Mouse (Mus musculus): Measurements from ENCODE around the gene Clic4. TPM values are rescaled to one million over a fixed set of nuclear protein-coding genes. Genes with fewer than 3 reads are reported as not detected.

Clic4 gene
- 210 and 227 TPM in 2 replicates for polyA plus RNA-seq (2016; fragmentation: Nextera tagmentation; extraction: Ambion mirVana)

DNA sequence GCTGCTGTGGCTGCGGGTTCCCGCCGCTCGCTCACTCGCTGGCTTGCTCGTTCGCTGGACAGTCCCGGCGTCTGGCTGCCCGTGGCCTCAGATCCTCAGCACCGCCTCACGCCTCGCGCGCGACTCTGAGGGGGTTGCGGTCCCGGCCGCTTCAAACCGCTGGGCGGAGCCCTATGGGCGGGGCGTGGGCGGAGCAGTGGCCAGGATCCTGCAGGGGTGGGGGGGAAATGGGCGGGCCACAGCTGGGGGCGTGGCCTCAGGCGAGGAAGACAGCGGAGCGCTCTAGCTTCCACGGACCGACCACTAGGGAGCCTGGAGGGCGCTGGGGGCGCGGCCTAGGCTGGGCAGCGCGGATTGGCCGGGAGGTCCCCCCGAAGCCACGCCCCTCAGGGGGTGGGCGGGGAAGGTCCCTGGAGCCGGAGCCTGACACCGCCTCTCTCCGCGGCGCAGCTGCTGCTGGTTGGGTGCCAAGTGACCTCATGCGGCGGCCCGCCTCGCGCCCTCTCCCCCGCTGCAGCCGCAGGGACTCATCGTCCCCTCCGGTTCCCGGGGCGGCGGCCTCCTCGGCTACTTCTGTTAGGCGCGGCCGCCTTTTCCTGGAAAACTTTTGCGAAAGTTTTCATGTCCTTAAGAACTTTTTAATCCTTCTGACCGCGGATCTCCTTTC, at the start of gene Clic4:
TSS of gene Clic4 (minus strand) at position 175 of the 667 bp plus-strand sequence.
- Histone ChIP-seq H3K27ac (peak within 1 kb of the TSS; percentile 99), H3K36me3 (replicated peaks) (peaks cover 26% of the 10 kb centered on the region), H3K4me1 (peaks cover 48% of the 10 kb centered on the region), H3K9me3 (no peaks in the 10 kb centered on the region), H3K4me3 (peak within 1 kb of the TSS; percentile 96), H3K27me3 (ENCODE audit: poor library complexity, severe bottlenecking) (peaks cover 28% of the 10 kb centered on the region)
- peak; percentile 100 for DNase-seq (ENCODE audit: extremely low spot score, low spot score)
- under 1% methylated on average over 60 of the region's 64 CpGs for WGBS

DNA sequence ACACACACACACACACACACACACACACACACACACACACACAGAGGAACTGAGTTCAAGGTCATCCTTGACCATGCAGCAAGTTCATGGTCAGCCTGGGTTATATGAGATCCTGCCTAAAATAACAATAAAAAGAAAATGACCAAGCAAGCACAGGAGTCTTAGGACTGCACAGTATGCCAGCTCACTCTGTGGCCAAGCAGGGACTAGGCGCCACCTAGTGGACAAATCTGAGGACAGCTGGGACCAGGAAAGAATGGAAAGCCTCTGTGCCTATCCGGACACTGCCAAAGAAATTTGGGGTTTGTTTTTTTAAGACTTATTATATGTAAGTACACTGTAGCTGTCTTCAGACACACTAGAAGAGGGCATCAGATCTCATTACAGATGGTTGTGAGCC, 45.4 kb upstream of the Clic4 start:
- WGBS, result 28% methylated on average over 2 of the region's 2 CpGs
- H3K9me3 ChIP-seq, result peaks cover 4% of the 10 kb centered on the region; the same call in 1 of the 2 replicates
- H3K27ac ChIP-seq, result no peak overlapping the region
- H3K27me3 ChIP-seq (ENCODE audit: poor library complexity, severe bottlenecking), result no peaks in the 10 kb centered on the region
- peaks cover 90% of the 10 kb centered on the region for H3K36me3 ChIP-seq (replicated peaks)
- peaks cover 6% of the 10 kb centered on the region for H3K4me1 ChIP-seq
- no peak overlapping the region for H3K4me3 ChIP-seq
- DNase-seq (ENCODE audit: extremely low spot score, low spot score), result peak; percentile 76

DNA sequence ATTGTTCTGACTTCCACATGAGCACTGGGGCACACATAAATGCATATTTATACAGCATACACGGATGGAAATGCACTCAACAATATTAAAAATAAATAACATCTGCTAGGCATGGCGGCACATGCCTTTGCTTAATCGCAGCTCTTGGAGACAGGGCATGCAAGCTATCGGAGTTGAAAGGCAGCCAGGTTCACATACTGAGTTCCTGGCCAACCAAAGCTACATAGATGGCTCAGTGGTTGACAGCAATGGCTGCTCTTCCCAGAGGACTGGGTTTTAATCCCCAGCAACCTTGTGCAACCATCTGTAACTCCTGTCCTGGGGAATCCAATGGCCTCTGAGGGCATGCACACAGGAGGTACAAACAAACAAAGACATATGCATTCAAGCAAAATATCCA, 44.9 kb upstream of the Clic4 start:
- DNase-seq (ENCODE audit: extremely low spot score, low spot score), result no peak
- Histone ChIP-seq H3K4me1 (peaks cover 10% of the 10 kb centered on the region), H3K27ac (no peak overlapping the region), H3K36me3 (replicated peaks) (peaks cover 85% of the 10 kb centered on the region), H3K9me3 (peaks cover 4% of the 10 kb centered on the region; the same call in 1 of the 2 replicates), H3K4me3 (no peak overlapping the region), H3K27me3 (ENCODE audit: poor library complexity, severe bottlenecking) (no peaks in the 10 kb centered on the region)
- 95% methylated on average over 4 of the region's 4 CpGs for WGBS

DNA sequence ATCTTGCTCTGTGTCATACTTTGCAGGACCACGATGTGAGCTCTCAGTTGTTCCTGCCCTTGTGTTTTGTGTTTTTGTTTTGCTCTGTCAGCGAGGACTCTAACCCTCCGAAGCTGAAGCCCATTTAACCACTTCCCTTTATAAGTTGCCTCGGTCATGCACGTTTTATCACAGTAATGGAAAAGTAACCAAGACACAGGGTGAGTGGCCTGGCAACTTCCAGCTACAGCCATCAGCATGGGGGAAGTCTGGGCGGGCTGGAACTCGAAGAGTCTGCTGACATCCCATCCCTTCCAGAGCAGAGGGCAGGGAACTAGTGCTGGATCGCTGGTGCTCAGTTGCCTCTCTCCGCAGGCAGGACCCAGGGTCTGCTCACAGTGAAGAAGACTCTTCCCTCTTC, 42.7 kb upstream of the Clic4 start:
- no peak overlapping the region for H3K27ac ChIP-seq
- 97% methylated on average over 9 of the region's 9 CpGs for WGBS
- DNase-seq (ENCODE audit: extremely low spot score, low spot score), result no peak
- no peaks in the 10 kb centered on the region for H3K27me3 ChIP-seq (ENCODE audit: poor library complexity, severe bottlenecking)
- H3K4me3 ChIP-seq, result no peak overlapping the region
- H3K36me3 ChIP-seq (replicated peaks), result peaks cover 63% of the 10 kb centered on the region
- H3K9me3 ChIP-seq, result peaks cover 4% of the 10 kb centered on the region; the same call in 1 of the 2 replicates
- peaks cover 11% of the 10 kb centered on the region for H3K4me1 ChIP-seq

DNA sequence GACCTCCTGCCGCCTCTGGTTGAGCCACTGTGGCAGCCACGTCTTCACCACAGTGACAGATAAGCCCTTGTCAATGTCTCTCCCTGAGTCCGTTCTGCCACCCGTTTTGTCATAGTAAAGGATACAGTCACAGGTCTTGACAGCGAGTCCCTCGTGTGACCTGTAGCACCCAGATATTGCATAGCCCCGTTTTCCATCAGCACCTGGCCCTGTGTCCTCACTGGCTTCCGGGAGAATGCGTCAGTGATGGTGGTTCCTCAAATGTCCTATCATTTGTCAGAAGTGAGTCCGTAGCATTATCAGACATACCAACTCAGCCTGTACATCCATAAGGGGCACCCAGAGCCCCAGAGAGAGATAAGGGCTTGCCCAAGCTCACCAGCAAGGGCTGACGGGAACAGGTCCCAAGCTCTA, 41.8 kb upstream of the Clic4 start:
- Histone ChIP-seq H3K36me3 (replicated peaks) (peaks cover 54% of the 10 kb centered on the region), H3K9me3 (peaks cover 4% of the 10 kb centered on the region; the same call in 1 of the 2 replicates), H3K27ac (no peak overlapping the region), H3K4me1 (peaks cover 14% of the 10 kb centered on the region), H3K27me3 (ENCODE audit: poor library complexity, severe bottlenecking) (no peaks in the 10 kb centered on the region), H3K4me3 (no peak overlapping the region)
- no peak for DNase-seq (ENCODE audit: extremely low spot score, low spot score)
- WGBS, result 87% methylated on average over 11 of the region's 11 CpGs

DNA sequence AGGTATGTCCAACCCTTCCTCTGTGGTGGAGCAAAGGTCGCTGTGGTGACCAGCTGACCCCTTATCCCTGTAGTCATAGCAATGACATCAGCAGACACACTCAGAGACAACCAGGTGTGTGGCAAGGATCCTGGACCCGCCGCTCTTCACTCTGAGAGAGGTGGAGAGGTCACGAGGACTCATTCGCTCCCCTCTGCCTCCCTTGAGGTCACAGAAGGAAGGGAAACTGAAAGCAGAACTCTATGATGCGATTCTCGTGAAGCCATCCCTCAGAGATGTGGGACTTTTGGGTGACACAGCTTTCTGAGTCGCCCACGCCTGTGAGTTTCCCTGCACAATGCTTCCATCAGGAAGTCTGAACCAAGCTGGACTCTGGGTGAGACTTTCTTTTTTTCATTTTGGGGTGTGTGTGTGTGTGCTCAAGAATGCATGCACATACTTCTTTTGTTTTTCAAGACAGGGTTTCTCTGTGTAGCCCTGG, 41.2 kb upstream of the Clic4 start:
- no peak overlapping the region for H3K4me3 ChIP-seq
- WGBS, result 84% methylated on average over 9 of the region's 9 CpGs
- peaks cover 4% of the 10 kb centered on the region; the same call in 1 of the 2 replicates for H3K9me3 ChIP-seq
- DNase-seq (ENCODE audit: extremely low spot score, low spot score), result no peak
- H3K4me1 ChIP-seq, result peaks cover 14% of the 10 kb centered on the region
- H3K27ac ChIP-seq, result no peak overlapping the region; the same call in 1 of the 2 replicates
- no peaks in the 10 kb centered on the region for H3K27me3 ChIP-seq (ENCODE audit: poor library complexity, severe bottlenecking)
- peaks cover 48% of the 10 kb centered on the region for H3K36me3 ChIP-seq (replicated peaks)

DNA sequence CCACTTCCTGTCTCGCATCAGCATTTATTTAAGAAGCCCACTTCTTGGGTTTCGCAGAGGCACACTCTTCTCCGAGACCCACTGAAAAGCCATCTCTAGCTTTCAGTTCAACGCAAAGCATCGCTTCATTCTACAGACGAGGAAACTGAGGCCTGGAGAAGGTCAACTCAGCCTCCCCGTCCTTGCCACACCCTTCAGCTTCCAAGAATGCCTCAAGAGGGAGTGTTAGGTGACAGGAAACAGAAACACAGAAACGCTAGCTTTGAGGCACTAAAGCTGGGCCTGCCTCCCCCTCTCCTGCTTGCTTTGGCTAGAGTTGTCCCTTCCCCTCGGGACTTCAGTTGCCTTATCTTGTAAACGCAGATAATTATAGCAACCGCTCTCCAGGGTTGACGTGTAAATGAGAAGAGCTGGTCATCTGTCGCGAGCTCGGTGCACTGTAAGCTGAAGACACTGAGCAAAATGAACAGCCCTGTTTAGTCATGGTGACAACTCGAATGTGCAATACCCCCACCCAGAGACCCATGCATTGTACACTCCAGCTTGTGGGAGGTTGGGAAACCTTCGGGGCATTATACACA, 40.6 kb upstream of the Clic4 start:
- Histone ChIP-seq H3K4me3 (no peak overlapping the region), H3K27me3 (ENCODE audit: poor library complexity, severe bottlenecking) (no peaks in the 10 kb centered on the region), H3K9me3 (peaks cover 4% of the 10 kb centered on the region; the same call in 1 of the 2 replicates), H3K4me1 (peaks cover 14% of the 10 kb centered on the region), H3K27ac (peak overlapping the region; percentile 45), H3K36me3 (replicated peaks) (peaks cover 42% of the 10 kb centered on the region)
- DNase-seq (ENCODE audit: extremely low spot score, low spot score), result no peak
- 79% methylated on average over 17 of the region's 17 CpGs for WGBS

DNA sequence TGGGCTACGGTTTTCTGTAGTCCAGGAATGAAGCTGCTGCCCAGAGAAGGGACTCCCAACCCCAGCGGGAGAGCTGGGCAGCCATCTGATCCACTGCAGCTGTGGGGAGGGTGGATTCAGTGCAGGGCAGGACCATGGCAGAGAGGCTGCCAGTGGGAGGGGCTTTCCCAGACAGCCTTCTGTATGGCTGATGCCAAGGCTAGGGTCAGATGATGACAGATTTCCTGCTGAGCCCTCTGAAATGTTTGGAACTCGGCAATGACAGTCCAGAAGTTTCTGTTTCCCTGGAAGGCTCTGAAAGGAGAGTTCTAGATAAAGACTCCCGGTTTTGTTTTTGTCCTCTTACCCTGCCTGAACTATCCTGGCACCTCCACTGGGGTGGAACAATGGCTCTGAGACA, 40.1 kb upstream of the Clic4 start:
- Histone ChIP-seq H3K9me3 (peaks cover 4% of the 10 kb centered on the region; the same call in 1 of the 2 replicates), H3K4me1 (peaks cover 14% of the 10 kb centered on the region), H3K27me3 (ENCODE audit: poor library complexity, severe bottlenecking) (no peaks in the 10 kb centered on the region), H3K36me3 (replicated peaks) (peaks cover 37% of the 10 kb centered on the region), H3K4me3 (no peak overlapping the region), H3K27ac (peak overlapping the region; percentile 45; the same call in 1 of the 2 replicates)
- WGBS, result 65% methylated on average over 4 of the region's 4 CpGs
- no peak for DNase-seq (ENCODE audit: extremely low spot score, low spot score)

DNA sequence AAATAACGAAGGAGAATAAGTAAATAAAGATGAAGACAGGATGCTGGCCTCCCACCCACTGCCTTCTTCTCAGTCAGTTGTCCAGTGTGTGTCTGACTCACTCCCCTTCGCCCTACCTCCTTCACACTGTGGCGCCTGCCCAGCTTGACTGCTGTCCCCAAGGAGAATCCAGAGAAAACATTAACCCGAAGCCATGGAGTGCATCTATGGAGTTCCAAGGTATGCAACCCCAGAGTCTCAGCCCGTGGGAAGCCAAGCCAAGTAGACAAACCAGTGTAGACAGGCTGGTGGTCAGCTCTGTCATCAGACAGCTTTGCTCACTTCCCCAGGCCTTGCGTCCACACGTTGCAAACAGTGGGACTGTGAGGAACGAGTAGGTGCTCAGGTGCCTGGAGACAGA, 37.8 kb upstream of the Clic4 start:
- H3K4me3 ChIP-seq, result no peak overlapping the region
- peaks cover 14% of the 10 kb centered on the region for H3K36me3 ChIP-seq (replicated peaks)
- WGBS, result 86% methylated on average over 8 of the region's 8 CpGs
- no peaks in the 10 kb centered on the region for H3K27me3 ChIP-seq (ENCODE audit: poor library complexity, severe bottlenecking)
- no peak overlapping the region for H3K27ac ChIP-seq
- peaks cover 3% of the 10 kb centered on the region; the same call in 1 of the 2 replicates for H3K9me3 ChIP-seq
- no peak for DNase-seq (ENCODE audit: extremely low spot score, low spot score)
- H3K4me1 ChIP-seq, result peaks cover 23% of the 10 kb centered on the region

DNA sequence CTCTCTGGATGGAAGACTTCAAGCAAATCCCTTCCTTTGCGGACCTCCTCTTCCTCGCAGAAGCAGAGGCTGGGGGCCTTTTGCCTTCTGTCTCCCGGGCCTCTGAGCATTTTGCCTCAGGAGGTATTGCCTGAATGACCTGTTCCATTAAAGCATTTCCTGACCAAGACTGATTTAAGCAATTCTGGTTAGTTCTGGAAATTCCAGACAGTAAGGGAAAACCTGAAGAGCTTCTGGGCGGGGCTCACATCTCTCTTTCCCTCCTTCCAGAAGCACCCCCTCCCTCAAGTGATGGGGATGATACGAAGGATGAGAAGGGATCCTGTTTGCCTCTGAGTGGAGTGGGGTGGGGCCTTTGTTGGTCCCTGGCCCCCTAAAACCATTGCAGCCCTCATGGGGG, 37.1 kb upstream of the Clic4 start:
- no peak overlapping the region for H3K27ac ChIP-seq
- H3K4me3 ChIP-seq, result no peak overlapping the region
- DNase-seq (ENCODE audit: extremely low spot score, low spot score), result no peak
- H3K4me1 ChIP-seq, result peaks cover 23% of the 10 kb centered on the region
- H3K9me3 ChIP-seq, result no peaks in the 10 kb centered on the region; the same call in 1 of the 2 replicates
- no peaks in the 10 kb centered on the region for H3K27me3 ChIP-seq (ENCODE audit: poor library complexity, severe bottlenecking)
- H3K36me3 ChIP-seq (replicated peaks), result peaks cover 7% of the 10 kb centered on the region
- WGBS, result 77% methylated on average over 5 of the region's 5 CpGs

DNA sequence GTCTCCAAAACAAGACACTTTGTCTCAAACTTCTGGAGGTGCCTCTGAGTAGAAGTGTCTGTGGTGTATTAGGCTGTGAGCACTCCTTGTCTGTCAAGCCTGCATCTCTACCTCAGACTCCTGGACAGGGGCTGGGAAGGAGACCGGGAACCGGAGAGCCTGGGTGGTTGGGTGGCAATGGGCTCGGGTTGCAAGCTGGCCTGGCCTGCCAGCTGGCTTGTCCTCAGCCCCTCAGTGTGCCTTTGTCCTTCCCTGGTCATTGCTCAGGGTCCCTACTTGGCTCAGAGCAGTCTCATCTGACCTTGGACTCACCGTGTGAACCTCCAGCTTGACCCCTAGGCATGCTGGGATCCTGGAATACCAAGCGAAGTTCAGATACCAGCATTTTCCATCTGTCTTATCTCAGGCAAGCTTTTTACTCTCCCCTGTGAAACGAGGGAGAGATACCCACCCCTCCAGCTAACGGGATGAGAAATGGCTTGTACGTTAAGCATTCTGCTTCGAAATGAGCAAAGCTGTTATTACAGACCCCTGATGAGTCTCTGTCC, 36.6 kb upstream of the Clic4 start:
- no peak for DNase-seq (ENCODE audit: extremely low spot score, low spot score)
- WGBS, result 68% methylated on average over 9 of the region's 9 CpGs

DNA sequence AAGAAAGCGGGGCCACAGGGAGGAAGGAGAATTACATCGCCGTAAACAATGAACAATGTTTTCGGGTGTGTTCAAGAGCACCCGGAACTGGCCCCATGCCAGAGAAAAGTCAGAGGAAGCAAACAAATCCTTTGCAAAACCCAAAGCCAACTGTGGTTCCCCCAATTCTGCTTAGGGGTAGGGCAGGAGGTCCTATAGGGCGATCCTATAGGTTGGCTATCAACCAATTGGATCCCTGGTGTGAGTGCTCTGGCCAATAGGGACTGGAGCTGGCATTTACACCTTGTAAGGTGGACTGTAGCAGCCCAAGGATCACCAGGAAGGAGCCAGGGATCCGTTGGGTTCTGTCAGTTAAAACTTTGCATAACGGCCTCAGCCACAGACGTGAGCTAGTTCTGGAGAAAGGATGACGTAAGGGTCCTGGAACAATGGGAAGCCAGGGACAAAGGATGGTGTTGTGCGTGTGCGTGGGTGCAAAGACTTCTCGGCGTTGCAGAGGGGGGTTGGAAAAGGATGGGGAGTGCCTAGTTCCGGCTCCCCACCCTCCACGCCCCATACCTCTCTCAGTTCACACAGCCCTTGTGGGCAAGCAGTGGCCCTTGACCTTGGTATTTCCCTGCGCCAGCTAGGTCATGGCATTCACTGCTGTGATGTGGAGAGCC, 34.5 kb upstream of the Clic4 start:
- Histone ChIP-seq H3K27ac (peak overlapping the region; percentile 61; the same call in 1 of the 2 replicates), H3K4me3 (peak overlapping the region; percentile 23), H3K27me3 (ENCODE audit: poor library complexity, severe bottlenecking) (no peaks in the 10 kb centered on the region), H3K9me3 (no peaks in the 10 kb centered on the region; the same call in 1 of the 2 replicates), H3K36me3 (replicated peaks) (no peaks in the 10 kb centered on the region), H3K4me1 (peaks cover 12% of the 10 kb centered on the region)
- 47% methylated on average over 17 of the region's 17 CpGs for WGBS
- DNase-seq (ENCODE audit: extremely low spot score, low spot score), result no peak

More for the DNA sequence above, 36.6 kb upstream of the Clic4 start:
- H3K4me1 ChIP-seq, result peaks cover 23% of the 10 kb centered on the region
- no peaks in the 10 kb centered on the region for H3K27me3 ChIP-seq (ENCODE audit: poor library complexity, severe bottlenecking)
- H3K9me3 ChIP-seq, result no peaks in the 10 kb centered on the region; the same call in 1 of the 2 replicates
- no peak overlapping the region for H3K4me3 ChIP-seq
- no peak overlapping the region for H3K27ac ChIP-seq
- H3K36me3 ChIP-seq (replicated peaks), result peaks cover 2% of the 10 kb centered on the region

Measured in forebrain, embryonic 10.5 days (tissue).